Mouse (Mus musculus): ENCODE measurements around the gene Trpv4. TPM values are rescaled to one million over a fixed set of nuclear protein-coding genes. Genes with fewer than 3 reads are reported as not detected.

Gene Trpv4
- polyA plus RNA-seq, 1 experiment from 2014 or later, result 0.17 TPM

- Histone ChIP-seq H3K27me3 (ENCODE audit: control insufficient read depth, insufficient read depth, low read length) (no peaks in the 10 kb centered on the region), H3K4me3 (ENCODE audit: low read depth, low read length) (no peak overlapping the region), H3K4me1 (replicated peaks; ENCODE audit: control insufficient read depth, insufficient read depth, low read length) (peaks cover 76% of the 10 kb centered on the region), H3K27ac (ENCODE audit: low read depth, low read length) (peak overlapping the region; percentile 20; the same call in 1 of the 2 replicates), H3K9ac (ENCODE audit: low read length) (no peak overlapping the region), H3K9me3 (ENCODE audit: control insufficient read depth, low read length) (no peaks in the 10 kb centered on the region), H3K4me2 (ENCODE audit: low read depth, low read length, severe bottlenecking) (no peak overlapping the region), H3K36me3 (ENCODE audit: control insufficient read depth, insufficient read depth, low read length) (no peaks in the 10 kb centered on the region)
- ATAC-seq (replicated peaks; ENCODE audit: low FRiP score) (no peak), DNase-seq (ENCODE audit: low spot score) (no peak)
- WGBS, result 58% methylated on average over 10 of the region's 10 CpGs
Measured at GRCm38 (mm10) chr5:114588416-114588815, 69.8 kb downstream of the Trpv4 start.

GRCm38 (mm10) chr5:114587908-114588307 lies 70.3 kb downstream of the Trpv4 start:
- no peak for ATAC-seq (replicated peaks; ENCODE audit: low FRiP score)
- H3K27ac ChIP-seq (ENCODE audit: low read depth, low read length), result no peak overlapping the region
- 38% methylated on average over 9 of the region's 9 CpGs for WGBS
- no peaks in the 10 kb centered on the region for H3K36me3 ChIP-seq (ENCODE audit: control insufficient read depth, insufficient read depth, low read length)
- no peak overlapping the region for H3K4me3 ChIP-seq (ENCODE audit: low read depth, low read length)
- H3K4me1 ChIP-seq (replicated peaks; ENCODE audit: control insufficient read depth, insufficient read depth, low read length), result peaks cover 75% of the 10 kb centered on the region
- H3K9ac ChIP-seq (ENCODE audit: low read length), result no peak overlapping the region
- DNase-seq (ENCODE audit: low spot score), result peak; percentile 80
- H3K4me2 ChIP-seq (ENCODE audit: low read depth, low read length, severe bottlenecking), result no peak overlapping the region
- no peaks in the 10 kb centered on the region for H3K9me3 ChIP-seq (ENCODE audit: control insufficient read depth, low read length)
- no peaks in the 10 kb centered on the region for H3K27me3 ChIP-seq (ENCODE audit: control insufficient read depth, insufficient read depth, low read length)

GRCm38 (mm10) chr5:114585682-114586081 lies 72.5 kb downstream of the Trpv4 start:
- DNase-seq (ENCODE audit: low spot score) (no peak), ATAC-seq (replicated peaks; ENCODE audit: low FRiP score) (no peak)
- H3K27me3 ChIP-seq (ENCODE audit: control insufficient read depth, insufficient read depth, low read length), result no peaks in the 10 kb centered on the region
- H3K9me3 ChIP-seq (ENCODE audit: control insufficient read depth, low read length), result no peaks in the 10 kb centered on the region
- H3K27ac ChIP-seq (ENCODE audit: low read depth, low read length), result peak overlapping the region; percentile 3; the same call in 1 of the 2 replicates
- H3K4me1 ChIP-seq (replicated peaks; ENCODE audit: control insufficient read depth, insufficient read depth, low read length), result peaks cover 56% of the 10 kb centered on the region
- H3K4me3 ChIP-seq (ENCODE audit: low read depth, low read length), result no peak overlapping the region
- H3K4me2 ChIP-seq (ENCODE audit: low read depth, low read length, severe bottlenecking), result no peak overlapping the region
- H3K9ac ChIP-seq (ENCODE audit: low read length), result peak overlapping the region; percentile 9; the same call in 1 of the 2 replicates
- 5% methylated on average over 5 of the region's 5 CpGs for WGBS
- no peaks in the 10 kb centered on the region for H3K36me3 ChIP-seq (ENCODE audit: control insufficient read depth, insufficient read depth, low read length)

GRCm38 (mm10) chr5:114584293-114585104 lies 73.7 kb downstream of the Trpv4 start:
- 35% methylated on average over 14 of the region's 14 CpGs for WGBS
- no peak for DNase-seq (ENCODE audit: low spot score)
- 0 out of 2 replicates have a peak overlapping the region, but pooled peaks have one; percentile 23 for H3K9ac ChIP-seq (ENCODE audit: low read length)
- 0 out of 2 replicates have a peak, but pooled peaks have one; percentile 23 for ATAC-seq (replicated peaks; ENCODE audit: low FRiP score)
- no peaks in the 10 kb centered on the region for H3K9me3 ChIP-seq (ENCODE audit: control insufficient read depth, low read length)
- no peaks in the 10 kb centered on the region for H3K27me3 ChIP-seq (ENCODE audit: control insufficient read depth, insufficient read depth, low read length)
- no peak overlapping the region for H3K4me3 ChIP-seq (ENCODE audit: low read depth, low read length)
- H3K36me3 ChIP-seq (ENCODE audit: control insufficient read depth, insufficient read depth, low read length), result no peaks in the 10 kb centered on the region
- H3K27ac ChIP-seq (ENCODE audit: low read depth, low read length), result 0 out of 2 replicates have a peak overlapping the region, but pooled peaks have one; percentile 31
- no peak overlapping the region for H3K4me2 ChIP-seq (ENCODE audit: low read depth, low read length, severe bottlenecking)
- H3K4me1 ChIP-seq (replicated peaks; ENCODE audit: control insufficient read depth, insufficient read depth, low read length), result peaks cover 45% of the 10 kb centered on the region

GRCm38 (mm10) chr5:114583490-114584175 lies 74.6 kb downstream of the Trpv4 start:
- 79% methylated on average over 12 of the region's 12 CpGs for WGBS
- no peaks in the 10 kb centered on the region for H3K9me3 ChIP-seq (ENCODE audit: control insufficient read depth, low read length)

GRCm38 (mm10) chr5:114583046-114583445 lies 75.2 kb downstream of the Trpv4 start:
- no peak for DNase-seq (ENCODE audit: low spot score)
- Histone ChIP-seq H3K4me2 (ENCODE audit: low read depth, low read length, severe bottlenecking) (no peak overlapping the region), H3K27me3 (ENCODE audit: control insufficient read depth, insufficient read depth, low read length) (no peaks in the 10 kb centered on the region), H3K9ac (ENCODE audit: low read length) (no peak overlapping the region), H3K36me3 (ENCODE audit: control insufficient read depth, insufficient read depth, low read length) (no peaks in the 10 kb centered on the region), H3K9me3 (ENCODE audit: control insufficient read depth, low read length) (no peaks in the 10 kb centered on the region), H3K4me1 (replicated peaks; ENCODE audit: control insufficient read depth, insufficient read depth, low read length) (peaks cover 35% of the 10 kb centered on the region), H3K4me3 (ENCODE audit: low read depth, low read length) (no peak overlapping the region), H3K27ac (ENCODE audit: low read depth, low read length) (no peak overlapping the region)
- ATAC-seq (replicated peaks; ENCODE audit: low FRiP score), result no peak
- WGBS, result 89% methylated on average over 3 of the region's 3 CpGs

More at GRCm38 (mm10) chr5:114583490-114584175, 74.6 kb downstream of the Trpv4 start:
- Histone ChIP-seq H3K27me3 (ENCODE audit: control insufficient read depth, insufficient read depth, low read length) (no peaks in the 10 kb centered on the region), H3K27ac (ENCODE audit: low read depth, low read length) (no peak overlapping the region), H3K36me3 (ENCODE audit: control insufficient read depth, insufficient read depth, low read length) (no peaks in the 10 kb centered on the region), H3K9ac (ENCODE audit: low read length) (no peak overlapping the region), H3K4me2 (ENCODE audit: low read depth, low read length, severe bottlenecking) (no peak overlapping the region), H3K4me1 (replicated peaks; ENCODE audit: control insufficient read depth, insufficient read depth, low read length) (peaks cover 36% of the 10 kb centered on the region), H3K4me3 (ENCODE audit: low read depth, low read length) (no peak overlapping the region)
- ATAC-seq (replicated peaks; ENCODE audit: low FRiP score) (no peak), DNase-seq (ENCODE audit: low spot score) (no peak)

GRCm38 (mm10) chr5:114581486-114581885 lies 76.7 kb downstream of the Trpv4 start:
- H3K4me1 ChIP-seq (replicated peaks; ENCODE audit: control insufficient read depth, insufficient read depth, low read length), result peaks cover 36% of the 10 kb centered on the region
- ATAC-seq (replicated peaks; ENCODE audit: low FRiP score) (no peak), DNase-seq (ENCODE audit: low spot score) (no peak)
- H3K9me3 ChIP-seq (ENCODE audit: control insufficient read depth, low read length), result no peaks in the 10 kb centered on the region
- 75% methylated on average over 12 of the region's 12 CpGs for WGBS
- H3K4me3 ChIP-seq (ENCODE audit: low read depth, low read length), result no peak overlapping the region
- no peak overlapping the region for H3K9ac ChIP-seq (ENCODE audit: low read length)
- H3K27me3 ChIP-seq (ENCODE audit: control insufficient read depth, insufficient read depth, low read length), result no peaks in the 10 kb centered on the region
- no peak overlapping the region for H3K4me2 ChIP-seq (ENCODE audit: low read depth, low read length, severe bottlenecking)
- H3K36me3 ChIP-seq (ENCODE audit: control insufficient read depth, insufficient read depth, low read length), result no peaks in the 10 kb centered on the region
- no peak overlapping the region for H3K27ac ChIP-seq (ENCODE audit: low read depth, low read length)

GRCm38 (mm10) chr5:114579714-114580357 lies 78.4 kb downstream of the Trpv4 start:
- 61% methylated on average over 8 of the region's 8 CpGs for WGBS
- H3K9ac ChIP-seq (ENCODE audit: low read length), result no peak overlapping the region; the same call in 1 of the 2 replicates
- no peak overlapping the region for H3K27ac ChIP-seq (ENCODE audit: low read depth, low read length)
- H3K4me3 ChIP-seq (ENCODE audit: low read depth, low read length), result no peak overlapping the region
- no peak for DNase-seq (ENCODE audit: low spot score)
- H3K9me3 ChIP-seq (ENCODE audit: control insufficient read depth, low read length), result no peaks in the 10 kb centered on the region
- ATAC-seq (replicated peaks; ENCODE audit: low FRiP score), result no peak
- peaks cover 36% of the 10 kb centered on the region for H3K4me1 ChIP-seq (replicated peaks; ENCODE audit: control insufficient read depth, insufficient read depth, low read length)
- H3K27me3 ChIP-seq (ENCODE audit: control insufficient read depth, insufficient read depth, low read length), result no peaks in the 10 kb centered on the region
- no peaks in the 10 kb centered on the region for H3K36me3 ChIP-seq (ENCODE audit: control insufficient read depth, insufficient read depth, low read length)
- no peak overlapping the region for H3K4me2 ChIP-seq (ENCODE audit: low read depth, low read length, severe bottlenecking)
